Mouse (Mus musculus) neural tube, embryonic 14.5 days (tissue): ENCODE measurements around the gene Rab11fip4. TPM values are rescaled to one million over a fixed set of nuclear protein-coding genes. Genes with fewer than 3 reads are reported as not detected.
A peak's percentile ranks its signal among the peaks of the same experiment; 100 is the strongest.

Experiments used
- ATAC-seq: fragments of 200-750 bp; cut with Nextera tagmentation; 2 replicates; pipeline ENCODE4 v1.8.0; 2017; ENCODE audit warnings: low read depth, mild to moderate bottlenecking, moderate TSS enrichment, moderate library complexity
- H3K27ac ChIP-seq: fragments of 300-500 bp; sonication (generic); 2 replicates; pipeline ENCODE4 v1.5.1; 2014; ENCODE audit warnings: low read depth, mild to moderate bottlenecking, control low read depth, low read length, moderate library complexity, mixed read lengths
- H3K27me3 ChIP-seq: fragments of 300-500 bp; sonication (generic); 2 replicates; pipeline ENCODE4 v1.6.1; 2014; ENCODE audit warnings: low read length; ENCODE audit not compliant: control insufficient read depth, insufficient read depth
- H3K36me3 ChIP-seq: fragments of 300-500 bp; sonication (generic); 2 replicates; pipeline ENCODE4 v1.6.1; 2014; ENCODE audit warnings: low read length, mixed read lengths; ENCODE audit not compliant: control insufficient read depth, insufficient read depth
- H3K4me1 ChIP-seq: fragments of 300-500 bp; sonication (generic); 2 replicates; pipeline ENCODE4 v1.6.1; 2014; ENCODE audit warnings: low read length; ENCODE audit not compliant: control insufficient read depth, insufficient read depth
- H3K4me2 ChIP-seq: fragments of 300-500 bp; sonication (generic); 2 replicates; pipeline ENCODE4 v1.6.1; 2014; ENCODE audit warnings: mild to moderate bottlenecking, low read depth, low read length, control low read depth
- H3K4me3 ChIP-seq: fragments of 300-500 bp; sonication (generic); 2 replicates; pipeline ENCODE4 v1.5.1; 2014; ENCODE audit warnings: low read depth, low read length, control low read depth, mixed read lengths
- H3K9ac ChIP-seq: fragments of 300-500 bp; sonication (generic); replicated peaks from 2 replicates; pipeline ENCODE4 v1.6.1; 2014; ENCODE audit warnings: low read depth, mild to moderate bottlenecking, control low read depth, low read length, mixed read lengths
- H3K9me3 ChIP-seq: fragments of 300-500 bp; sonication (generic); 2 replicates; pipeline ENCODE4 v1.6.1; 2016; ENCODE audit warnings: low read length; ENCODE audit not compliant: control insufficient read depth
- WGBS: fragments of 180-500 bp; shearing (Covaris S2); extraction: QIAGEN DNeasy Blood & Tissue Kit; methylation state at CpG from one replicate; pipeline ENCODE4 v1.1.7; 2014; 5-methylcytosine and 5-hydroxymethylcytosine counted together
- polyA plus RNA-seq: library from polyadenylated mRNA; unstranded; fragments of >200 nt; fragmentation: Nextera tagmentation; extraction: Ambion mirVana; gene quantifications from 2 replicates; pipeline ENCODE4 v1.2.1, GENCODE M21; 2014

Rab11fip4 gene
- 23.1 and 28.1 TPM in 2 replicates for polyA plus RNA-seq

DNA sequence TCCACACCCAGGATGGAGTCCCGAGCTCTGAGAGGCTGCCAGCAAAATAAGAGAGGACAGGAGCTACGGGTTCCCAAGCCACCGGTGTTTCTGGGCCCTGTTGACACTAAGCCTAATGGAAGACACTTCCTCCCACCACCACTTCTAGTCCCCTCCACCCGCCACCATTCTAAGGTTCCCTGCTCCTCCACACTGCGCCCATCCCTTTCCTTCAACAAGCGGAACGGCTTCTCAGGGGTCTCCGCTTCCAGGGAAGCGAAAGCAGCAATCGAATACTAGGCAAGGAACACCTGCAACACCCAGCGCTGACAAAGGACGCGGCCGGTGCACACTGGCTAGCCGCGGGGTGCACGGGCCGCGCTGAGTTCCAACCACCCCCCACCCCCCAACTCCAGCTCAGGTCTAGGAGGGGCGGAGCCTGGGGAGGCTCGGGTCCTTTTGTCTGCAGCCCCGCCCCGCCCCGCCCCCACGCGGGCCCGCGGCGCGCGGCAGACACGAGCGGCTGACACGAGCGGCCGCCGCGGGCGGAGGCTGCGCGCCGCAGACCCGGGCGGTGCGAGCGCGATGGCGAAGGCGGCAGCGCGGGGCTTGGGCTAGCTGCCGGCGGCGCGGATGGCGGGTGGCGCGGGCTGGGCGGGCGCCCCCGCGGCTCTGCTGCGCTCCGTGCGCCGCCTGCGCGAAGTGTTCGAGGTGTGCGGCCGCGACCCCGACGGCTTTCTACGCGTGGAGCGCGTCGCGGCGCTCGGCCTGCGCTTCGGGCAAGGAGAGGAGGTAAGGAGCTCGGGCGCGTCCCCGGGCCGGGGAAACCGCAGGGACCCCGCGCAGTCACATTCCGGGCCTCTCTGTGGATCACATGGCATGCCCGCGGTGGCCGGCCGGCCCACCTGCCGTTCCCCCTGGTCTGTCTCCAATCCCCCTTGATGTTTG lies at the start of gene Rab11fip4:
Gene Rab11fip4, plus strand, starts transcription at position 549 of the 927 bp plus-strand sequence.
- peak; percentile 79 for ATAC-seq
- WGBS = 2% methylated on average over 45 of the region's 98 CpGs

DNA sequence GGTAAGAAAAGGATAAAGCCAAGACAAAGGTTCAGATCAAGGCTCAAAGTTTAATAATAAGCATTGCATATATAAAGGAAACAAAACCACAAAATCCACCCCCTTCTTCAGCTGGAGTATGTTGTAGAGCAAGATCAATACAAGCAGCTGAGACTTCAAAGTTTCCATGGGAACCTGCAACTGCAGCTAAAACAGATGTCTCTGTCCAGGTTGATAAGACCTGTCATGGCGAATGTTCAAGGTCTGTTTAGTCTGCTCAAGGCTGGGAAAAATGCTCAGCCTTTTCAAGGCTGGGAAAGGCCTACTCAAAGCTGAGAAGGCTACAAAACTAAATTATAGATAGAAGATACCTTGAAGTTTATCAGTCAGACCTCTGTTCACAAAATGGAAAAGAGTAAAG lies 38.4 kb upstream of the Rab11fip4 start:
- Histone ChIP-seq H3K4me3 (no peak overlapping the region), H3K4me2 (no peak overlapping the region), H3K9me3 (no peaks in the 10 kb centered on the region), H3K27me3 (no peaks in the 10 kb centered on the region), H3K27ac (no peak overlapping the region), H3K9ac (no peak overlapping the region), H3K4me1 (no peaks in the 10 kb centered on the region), H3K36me3 (peaks cover 61% of the 10 kb centered on the region)
- ATAC-seq = no peak
- WGBS = 87% methylated on average over 1 of the region's 1 CpGs

More for the DNA sequence above, at the start of gene Rab11fip4:
- Histone ChIP-seq H3K4me3 (peak within 1 kb of the TSS; percentile 69), H3K27ac (peak within 1 kb of the TSS; percentile 86), H3K9ac (peak within 1 kb of the TSS; percentile 90), H3K36me3 (no peaks in the 10 kb centered on the region), H3K4me1 (peaks cover 19% of the 10 kb centered on the region), H3K4me2 (peak within 1 kb of the TSS; percentile 79), H3K9me3 (no peaks in the 10 kb centered on the region), H3K27me3 (peaks cover 3% of the 10 kb centered on the region; the same call in 1 of the 2 replicates)

DNA sequence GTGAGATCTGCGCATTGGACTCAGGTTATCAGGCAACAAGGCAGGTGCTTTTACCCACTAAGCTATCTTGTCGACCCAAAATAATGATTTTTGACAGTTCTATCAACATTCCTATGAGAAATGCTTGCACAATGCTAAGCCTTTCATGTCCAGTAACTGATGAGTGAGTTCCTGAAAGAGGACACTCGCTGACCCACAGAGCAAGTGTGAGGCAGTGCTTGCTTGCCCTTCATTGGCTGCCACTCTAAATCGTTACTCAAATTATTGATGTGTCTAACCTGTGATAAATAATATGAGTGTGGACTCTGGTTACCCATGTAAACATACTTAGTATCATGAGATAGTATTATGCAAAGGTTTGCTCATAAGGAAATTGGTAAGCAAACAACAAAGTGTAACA lies 30.5 kb upstream of the Rab11fip4 start:
- WGBS = 95% methylated on average over 4 of the region's 4 CpGs
- H3K27me3 ChIP-seq = no peaks in the 10 kb centered on the region
- H3K27ac ChIP-seq = no peak overlapping the region
- H3K4me3 ChIP-seq = no peak overlapping the region
- H3K4me1 ChIP-seq = no peaks in the 10 kb centered on the region
- peaks cover 59% of the 10 kb centered on the region for H3K36me3 ChIP-seq
- H3K9me3 ChIP-seq = no peaks in the 10 kb centered on the region
- no peak overlapping the region for H3K4me2 ChIP-seq
- no peak for ATAC-seq
- no peak overlapping the region for H3K9ac ChIP-seq

DNA sequence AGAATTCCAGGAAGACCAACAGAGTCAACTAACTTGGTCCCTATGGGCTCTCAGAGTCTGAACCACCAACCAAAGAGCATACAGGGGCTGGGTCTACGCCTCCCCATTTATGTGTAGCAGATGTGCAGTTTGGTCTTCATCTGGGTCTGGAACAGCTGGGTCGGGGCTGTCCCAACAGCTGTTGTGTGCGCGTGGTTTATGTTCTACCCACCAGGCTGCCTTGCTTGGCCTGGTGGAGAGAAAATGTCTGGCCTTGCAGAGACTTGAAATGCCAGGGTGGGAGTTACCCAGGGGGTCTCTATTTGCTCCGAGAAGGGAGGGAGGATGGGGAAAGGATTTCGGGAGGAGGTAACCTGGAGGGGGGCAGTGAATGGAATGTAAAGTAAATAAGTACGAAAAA lies 27.5 kb upstream of the Rab11fip4 start:
- H3K4me2 ChIP-seq = no peak overlapping the region
- 92% methylated on average over 7 of the region's 7 CpGs for WGBS
- H3K27me3 ChIP-seq = no peaks in the 10 kb centered on the region
- no peak overlapping the region for H3K4me3 ChIP-seq
- no peak overlapping the region for H3K9ac ChIP-seq
- peaks cover 65% of the 10 kb centered on the region for H3K36me3 ChIP-seq
- H3K27ac ChIP-seq = no peak overlapping the region
- H3K4me1 ChIP-seq = no peaks in the 10 kb centered on the region
- no peaks in the 10 kb centered on the region for H3K9me3 ChIP-seq
- no peak for ATAC-seq

DNA sequence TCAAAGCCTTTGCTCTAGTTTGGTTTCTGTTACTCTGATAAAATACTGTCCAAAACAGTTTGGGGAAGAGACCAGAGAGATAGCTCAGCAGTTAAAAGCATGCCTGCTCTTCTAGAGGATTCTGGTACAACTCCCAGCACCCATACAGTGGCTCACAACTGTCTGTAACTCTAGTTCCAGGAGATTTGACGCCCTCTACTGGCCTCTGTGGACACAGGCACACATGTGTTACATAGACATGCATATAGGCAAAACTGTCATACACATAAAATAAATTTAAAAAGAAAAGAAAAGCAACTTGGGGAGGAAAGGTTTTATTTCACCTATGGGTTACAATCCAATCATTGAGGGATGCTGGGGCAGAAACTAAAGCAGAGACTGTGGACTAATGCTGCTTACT lies 24.1 kb upstream of the Rab11fip4 start:
- Histone ChIP-seq H3K9me3 (no peaks in the 10 kb centered on the region), H3K36me3 (peaks cover 66% of the 10 kb centered on the region), H3K27ac (no peak overlapping the region), H3K4me2 (no peak overlapping the region), H3K4me1 (no peaks in the 10 kb centered on the region), H3K27me3 (no peaks in the 10 kb centered on the region), H3K9ac (no peak overlapping the region), H3K4me3 (no peak overlapping the region)
- 55% methylated on average over 1 of the region's 1 CpGs for WGBS
- no peak for ATAC-seq

DNA sequence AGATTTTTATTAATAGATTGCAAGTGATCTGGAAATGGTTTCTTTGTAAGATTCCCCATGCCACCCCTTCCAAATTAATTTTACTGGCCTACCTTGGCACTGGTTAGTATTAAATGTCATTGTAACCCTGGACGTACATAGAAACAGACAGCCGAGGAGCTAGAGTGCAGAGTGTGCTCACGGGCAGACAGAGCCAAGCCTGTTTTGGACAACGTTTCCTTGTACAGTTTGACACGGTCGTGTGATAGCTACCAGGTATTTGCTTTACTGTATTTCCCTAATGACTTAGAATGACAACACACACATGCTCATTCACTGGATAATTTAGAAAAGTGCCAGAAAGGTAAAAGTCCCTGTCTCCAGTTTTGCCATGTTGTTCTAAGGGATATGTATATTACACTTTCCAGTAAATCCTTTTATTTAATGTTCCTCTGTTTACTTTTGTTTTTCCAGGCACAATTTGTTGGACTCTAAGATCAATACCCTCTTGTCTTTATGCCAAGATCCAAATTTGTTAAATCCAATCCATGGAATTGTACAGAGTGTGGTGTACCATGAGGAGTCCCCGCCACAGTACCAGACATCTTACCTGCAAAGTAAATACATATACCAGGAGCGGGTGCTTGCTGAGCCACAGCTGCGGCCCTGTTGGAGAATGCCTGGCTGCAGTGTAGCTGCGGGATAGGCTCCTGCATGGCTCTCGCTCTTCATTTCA lies 22.7 kb upstream of the Rab11fip4 start:
- Histone ChIP-seq H3K4me2 (no peak overlapping the region), H3K27ac (no peak overlapping the region), H3K4me3 (no peak overlapping the region), H3K36me3 (peaks cover 63% of the 10 kb centered on the region), H3K4me1 (no peaks in the 10 kb centered on the region), H3K9ac (no peak overlapping the region), H3K27me3 (no peaks in the 10 kb centered on the region), H3K9me3 (no peaks in the 10 kb centered on the region)
- ATAC-seq = no peak
- 95% methylated on average over 11 of the region's 11 CpGs for WGBS

DNA sequence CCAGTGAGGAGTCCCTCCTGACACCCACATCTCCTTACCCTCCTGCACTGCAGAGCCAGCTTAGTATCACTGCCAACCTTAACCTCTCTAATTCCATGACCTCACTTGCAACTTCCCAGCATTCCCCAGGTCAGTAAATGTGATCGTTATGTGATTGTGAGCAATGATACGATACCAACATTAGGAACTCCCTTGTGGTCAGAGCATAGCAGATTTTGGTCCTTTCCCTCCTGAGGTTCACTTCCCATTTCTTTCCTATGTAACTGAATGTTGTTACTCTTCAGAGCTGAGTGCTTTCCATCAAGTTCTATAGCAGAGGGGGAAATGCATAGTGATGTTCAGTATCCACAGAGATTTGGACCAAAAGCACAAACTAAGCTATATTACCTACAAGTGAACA lies 20.7 kb upstream of the Rab11fip4 start:
- Histone ChIP-seq H3K36me3 (peaks cover 58% of the 10 kb centered on the region), H3K4me3 (no peak overlapping the region), H3K4me1 (no peaks in the 10 kb centered on the region), H3K27me3 (no peaks in the 10 kb centered on the region), H3K9me3 (no peaks in the 10 kb centered on the region), H3K4me2 (no peak overlapping the region), H3K27ac (no peak overlapping the region), H3K9ac (no peak overlapping the region)
- 95% methylated on average over 2 of the region's 2 CpGs for WGBS
- no peak for ATAC-seq

DNA sequence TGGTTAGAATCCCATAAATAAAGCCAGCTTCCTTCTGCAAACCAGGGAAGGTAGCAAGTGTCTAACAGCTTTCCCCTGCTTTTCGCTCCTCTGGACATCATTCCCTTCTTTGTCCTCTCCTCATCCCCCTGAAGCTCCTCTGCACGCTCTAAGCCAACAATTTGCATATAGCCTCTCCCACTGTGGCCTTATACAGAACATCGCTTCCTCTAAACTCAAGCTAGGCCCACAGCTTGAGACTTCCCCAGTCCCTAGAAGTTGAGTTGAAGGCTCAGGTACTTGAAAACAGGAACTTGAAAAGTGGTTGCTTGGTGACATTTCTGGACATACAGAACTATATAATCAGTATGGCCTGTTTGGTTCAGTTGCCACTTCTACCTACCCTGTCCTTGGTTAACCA lies 17.2 kb upstream of the Rab11fip4 start:
- H3K36me3 ChIP-seq = peaks cover 35% of the 10 kb centered on the region; the same call in 1 of the 2 replicates
- H3K4me2 ChIP-seq = no peak overlapping the region
- no peak overlapping the region for H3K4me3 ChIP-seq
- no peaks in the 10 kb centered on the region for H3K9me3 ChIP-seq
- H3K4me1 ChIP-seq = no peaks in the 10 kb centered on the region
- no peaks in the 10 kb centered on the region for H3K27me3 ChIP-seq
- H3K27ac ChIP-seq = no peak overlapping the region
- H3K9ac ChIP-seq = no peak overlapping the region
- ATAC-seq = no peak
- WGBS = 76% methylated on average over 3 of the region's 3 CpGs
